Mouse (Mus musculus) ES-Bruce4 (cell line): ENCODE results near the gene Ntrk2.

Experiments
- CTCF ChIP-seq: IDR thresholded peaks from one replicate; pipeline ENCODE4 v1.8.1; 2011; ENCODE audit warnings: low read depth, low read length
- EP300 ChIP-seq: IDR thresholded peaks from 2 replicates; pipeline ENCODE4 v1.6.1; 2011; ENCODE audit warnings: low read depth, low read length; ENCODE audit not compliant: insufficient read depth

GRCm38 (mm10) chr13:59095811-59096391, 289.5 kb downstream of the Ntrk2 start:
- TF ChIP-seq EP300 (no peak), CTCF (no peak)
